Mouse (Mus musculus) MEL (cell line): ENCODE results near the gene Afap1l2. TPM values are rescaled to one million over a fixed set of nuclear protein-coding genes. Genes with fewer than 3 reads are reported as not detected.

Source experiments
- DNase-seq: peaks from one replicate; pipeline ENCODE4 v3.0.0; 2011; ENCODE audit warnings: low read depth, low spot score
- H3K27ac ChIP-seq: 2 replicates; pipeline ENCODE4 v1.5.1; 2012; ENCODE audit warnings: low read depth, mild to moderate bottlenecking, control low read depth, low read length, moderate library complexity; ENCODE audit not compliant: control insufficient read depth
- H3K27me3 ChIP-seq, 2 experiments: fragments of 150-350 bp in 1 of 2; sonication (generic) in 1 of 2; 2 replicates each; pipeline ENCODE4 v1.6.1; 2012; ENCODE audit warnings: low read length in 2 of 2, mild to moderate bottlenecking in 2 of 2, improper control_type of control experiment in 1 of 2, moderate library complexity in 1 of 2; ENCODE audit not compliant: insufficient read depth in 2 of 2, control insufficient read depth in 1 of 2
- H3K36me3 ChIP-seq, 2 experiments: 2 replicates each; pipeline ENCODE4 v1.6.1; 2012 to 2014; ENCODE audit warnings: low read length in 2 of 2, improper control_type of control experiment in 1 of 2, inconsistent platforms in 1 of 2, mild to moderate bottlenecking in 1 of 2; ENCODE audit not compliant: insufficient read depth in 2 of 2, control insufficient read depth in 1 of 2
- H3K4me1 ChIP-seq, 2 experiments: fragments of 150-350 bp in 1 of 2; sonication (generic) in 1 of 2; 2 replicates each; pipeline ENCODE4 v1.6.1; 2012; ENCODE audit warnings: low read length in 2 of 2, improper control_type of control experiment in 1 of 2, mild to moderate bottlenecking in 1 of 2; ENCODE audit not compliant: insufficient read depth in 2 of 2, control insufficient read depth in 1 of 2
- H3K4me3 ChIP-seq, 2 experiments: fragments of 150-350 bp in 1 of 2; sonication (generic) in 1 of 2; 2 replicates each; pipeline ENCODE4 v1.5.1; 2012; ENCODE audit warnings: low read depth in 2 of 2, low read length in 2 of 2, mild to moderate bottlenecking in 2 of 2, moderate library complexity in 2 of 2, control low read depth in 1 of 2, improper control_type of control experiment in 1 of 2; ENCODE audit not compliant: control insufficient read depth in 1 of 2, insufficient read depth in 1 of 2
- H3K79me2 ChIP-seq: 2 replicates; pipeline ENCODE4 v1.6.1; 2012; ENCODE audit warnings: mild to moderate bottlenecking, low read length, moderate library complexity; ENCODE audit not compliant: control insufficient read depth, poor library complexity, insufficient read depth
- H3K9ac ChIP-seq: 2 replicates; pipeline ENCODE4 v1.6.1; 2012; ENCODE audit warnings: low read depth, mild to moderate bottlenecking, control low read depth, low read length, moderate library complexity; ENCODE audit not compliant: control insufficient read depth, poor library complexity, severe bottlenecking
- H3K9me3 ChIP-seq: fragments of 150-350 bp; sonication (generic); replicated peaks from 2 replicates; pipeline ENCODE4 v1.6.1; 2012; ENCODE audit warnings: mild to moderate bottlenecking, low read length, improper control_type of control experiment, moderate library complexity; ENCODE audit not compliant: insufficient read depth
- CHD1 ChIP-seq: IDR thresholded peaks from 2 replicates; pipeline ENCODE4 v1.6.1; 2012; ENCODE audit warnings: low read depth, mild to moderate bottlenecking, inconsistent platforms, low read length, improper control_type of control experiment
- CTCF ChIP-seq, 3 experiments: IDR thresholded peaks in 2 of 3; conservative IDR thresholded peaks in 1 of 3; 2 replicates each; pipeline ENCODE4 v1.5.1; 2011 to 2012; ENCODE audit warnings: low read length in 3 of 3, low read depth in 2 of 3, mild to moderate bottlenecking in 2 of 3, improper control_type of control experiment in 1 of 3, inconsistent platforms in 1 of 3, mixed read lengths in 1 of 3, moderate library complexity in 1 of 3; ENCODE audit not compliant: control insufficient read depth in 1 of 3, insufficient read depth in 1 of 3, poor library complexity in 1 of 3, severe bottlenecking in 1 of 3
- E2F4 ChIP-seq: IDR thresholded peaks from 2 replicates; pipeline ENCODE4 v1.6.1; 2011; ENCODE audit warnings: low read depth, low read length, improper control_type of control experiment, borderline replicate concordance
- GABPA ChIP-seq: IDR thresholded peaks from 2 replicates; pipeline ENCODE4 v1.6.1; 2012; ENCODE audit warnings: low read depth, mild to moderate bottlenecking, inconsistent platforms, low read length, improper control_type of control experiment, moderate library complexity
- GATA1 ChIP-seq: IDR thresholded peaks from 2 replicates; pipeline ENCODE4 v1.6.1; 2011; ENCODE audit warnings: low read depth, low read length, improper control_type of control experiment
- JUND ChIP-seq: IDR thresholded peaks from 2 replicates; pipeline ENCODE4 v1.6.1; 2011; ENCODE audit warnings: low read depth, mild to moderate bottlenecking, improper control_type of control experiment, low read length
- KAT2A ChIP-seq: conservative IDR thresholded peaks from 2 replicates; pipeline ENCODE4 v1.6.1; 2012; ENCODE audit warnings: low read depth, low read length, improper control_type of control experiment, inconsistent platforms
- MAX ChIP-seq: IDR thresholded peaks from 2 replicates; pipeline ENCODE4 v1.6.1; 2011; ENCODE audit warnings: low read length, improper control_type of control experiment
- MEF2A ChIP-seq: IDR thresholded peaks from 2 replicates; pipeline ENCODE4 v1.6.1; 2014; ENCODE audit warnings: low read depth, mild to moderate bottlenecking, inconsistent platforms, low read length, improper control_type of control experiment; ENCODE audit not compliant: poor library complexity, insufficient replicate concordance, severe bottlenecking; ENCODE audit errors: extremely low read depth
- MXI1 ChIP-seq: IDR thresholded peaks from 2 replicates; pipeline ENCODE4 v1.6.1; 2011; ENCODE audit warnings: mild to moderate bottlenecking, low read depth, low read length, improper control_type of control experiment
- MYB ChIP-seq: IDR thresholded peaks from 2 replicates; pipeline ENCODE4 v1.6.1; 2011; ENCODE audit warnings: mild to moderate bottlenecking, low read depth, low read length, improper control_type of control experiment
- NRF1 ChIP-seq: IDR thresholded peaks from 2 replicates; pipeline ENCODE4 v1.6.1; 2014; ENCODE audit warnings: low read depth, mild to moderate bottlenecking, inconsistent platforms, low read length, improper control_type of control experiment, moderate library complexity; ENCODE audit not compliant: poor library complexity, insufficient read depth, severe bottlenecking
- RAD21 ChIP-seq: IDR thresholded peaks from 2 replicates; pipeline ENCODE4 v1.6.1; 2011; ENCODE audit warnings: mild to moderate bottlenecking, low read depth, low read length, improper control_type of control experiment
- SIN3A ChIP-seq: IDR thresholded peaks from 2 replicates; pipeline ENCODE4 v1.6.1; 2012; ENCODE audit warnings: low read length, improper control_type of control experiment, inconsistent platforms
- SMC3 ChIP-seq: IDR thresholded peaks from 2 replicates; pipeline ENCODE4 v1.6.1; 2011; ENCODE audit warnings: low read depth, low read length, improper control_type of control experiment
- TAL1 ChIP-seq: IDR thresholded peaks from 2 replicates; pipeline ENCODE4 v1.6.1; 2012; ENCODE audit warnings: mild to moderate bottlenecking, inconsistent platforms, low read length, moderate library complexity, mixed read lengths
- TCF12 ChIP-seq: IDR thresholded peaks from 2 replicates; pipeline ENCODE4 v1.6.1; 2014; ENCODE audit warnings: low read depth, mild to moderate bottlenecking, inconsistent platforms, low read length, improper control_type of control experiment, moderate library complexity
- USF2 ChIP-seq, 2 experiments: IDR thresholded peaks; 2 replicates each; pipeline ENCODE4 v1.6.1; 2011 to 2012; ENCODE audit warnings: improper control_type of control experiment in 2 of 2, low read length in 2 of 2, borderline replicate concordance in 1 of 2, inconsistent platforms in 1 of 2, low read depth in 1 of 2, mild to moderate bottlenecking in 1 of 2; ENCODE audit not compliant: insufficient read depth in 1 of 2
- ZC3H11A ChIP-seq: IDR thresholded peaks from 2 replicates; pipeline ENCODE4 v1.6.1; 2012; ENCODE audit warnings: low read depth, mild to moderate bottlenecking, inconsistent platforms, low read length, improper control_type of control experiment
- ZKSCAN1 ChIP-seq: IDR thresholded peaks from 2 replicates; pipeline ENCODE4 v1.6.1; 2012; ENCODE audit warnings: low read depth, mild to moderate bottlenecking, inconsistent platforms, low read length, improper control_type of control experiment, moderate library complexity
- ZMIZ1 ChIP-seq: IDR thresholded peaks from 2 replicates; pipeline ENCODE4 v1.6.1; 2012; ENCODE audit warnings: low read depth, mild to moderate bottlenecking, inconsistent platforms, low read length, improper control_type of control experiment, moderate library complexity
- ZNF384 ChIP-seq: IDR thresholded peaks from 2 replicates; pipeline ENCODE4 v1.6.1; 2012; ENCODE audit warnings: low read depth, mild to moderate bottlenecking, inconsistent platforms, low read length, improper control_type of control experiment
- polyA plus RNA-seq, 2 experiments: library from polyadenylated mRNA; stranded (reverse) in 1 of 2; unstranded in 1 of 2; fragments of >175 nt in 1 of 2; fragments of >200 nt in 1 of 2; gene quantifications; 2 replicates each; pipeline versions ENCODE4 v1.2.1 to v1.2.4; 2012; ENCODE audit warnings: low replicate concordance in 2 of 2, low read depth in 1 of 2; ENCODE audit not compliant: insufficient read length in 2 of 2, insufficient read depth in 1 of 2, missing spikeins in 1 of 2
- total RNA-seq: library from RNA; depleted of rRNA; stranded (reverse); fragments of 300-350 nt; gene quantifications from 2 replicates; pipeline ENCODE4 v1.2.3, GENCODE M21; 2012

Afap1l2 gene
- total and polyA plus RNA-seq, 3 experiments, result not detected

GRCm38 (mm10) chr19:56936253-56936652 lies 71.8 kb downstream of the Afap1l2 start:
- no peak for TF ChIP-seq JUND
- TF ChIP-seq E2F4, result no peak
- TF ChIP-seq ZKSCAN1, result no peak
- no peak for TF ChIP-seq ZNF384
- no peak for TF ChIP-seq KAT2A
- no peak for TF ChIP-seq GATA1
- TF ChIP-seq TCF12, result no peak
- TF ChIP-seq GABPA, result no peak
- TF ChIP-seq MYB, result no peak
- TF ChIP-seq MXI1, result no peak
- no peak for TF ChIP-seq USF2 (IDR thresholded peaks at IDR 0.05; ENCODE audit: borderline replicate concordance in 1 of 2, insufficient read depth in 1 of 2, low read depth in 1 of 2, low read length in 2 of 2)
- no peak for TF ChIP-seq MEF2A
- TF ChIP-seq NRF1, result no peak
- TF ChIP-seq MAX, result no peak
- TF ChIP-seq SIN3A, result no peak
- TF ChIP-seq ZMIZ1, result no peak
- no peak for TF ChIP-seq TAL1
- TF ChIP-seq, all 39 proteins: peak for 0
- H3K4me3 ChIP-seq, result no peak overlapping the region
- H3K27ac ChIP-seq, result no peak overlapping the region
- no peaks in the 10 kb centered on the region for H3K79me2 ChIP-seq
- no peak for DNase-seq
- H3K27me3 ChIP-seq, result no peaks in the 10 kb centered on the region
- no peaks in the 10 kb centered on the region for H3K36me3 ChIP-seq
- H3K4me1 ChIP-seq, result no peaks in the 10 kb centered on the region
- H3K9me3 ChIP-seq, result no peaks in the 10 kb centered on the region
- no peak overlapping the region for H3K9ac ChIP-seq

DNA sequence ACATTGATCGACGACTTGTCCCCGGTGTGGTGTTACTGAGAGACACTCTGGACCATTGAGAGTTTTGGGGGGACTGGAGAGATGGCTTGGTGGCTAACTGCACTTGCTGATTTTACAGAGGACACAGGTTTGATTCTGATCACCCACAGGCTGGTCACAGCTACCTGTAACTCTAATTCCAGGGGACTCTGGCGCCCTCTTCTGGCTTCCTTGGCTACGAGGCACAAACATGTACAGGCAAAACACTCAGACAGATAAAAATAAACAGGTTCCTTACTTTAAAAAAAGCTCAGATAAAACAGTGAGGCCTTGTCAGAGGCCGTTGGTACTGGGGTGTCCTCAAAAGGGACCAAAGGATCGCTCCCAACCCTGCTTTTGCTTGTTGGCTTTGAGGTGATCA lies 72.3 kb downstream of the Afap1l2 start:
- TF ChIP-seq ZC3H11A, result no peak
- TF ChIP-seq RAD21, result peak; percentile 33
- no peak for TF ChIP-seq MYB
- TF ChIP-seq CTCF (IDR thresholded peaks at IDR 0.05 in 2 of 3, conservative IDR thresholded peaks at IDR 0.05 in 1 of 3; ENCODE audit: control insufficient read depth in 1 of 3, insufficient read depth in 1 of 3, low read depth in 2 of 3, low read length in 3 of 3, poor library complexity in 1 of 3, severe bottlenecking in 1 of 3), result peak; percentile 33 to 48 (median 35); a peak in 4 of 6 replicates
- no peak for TF ChIP-seq NRF1
- TF ChIP-seq ZNF384, result no peak
- TF ChIP-seq CHD1, result no peak
- no peak for TF ChIP-seq SIN3A
- TF ChIP-seq SMC3, result 0 out of 2 replicates have a peak, but pooled peaks have one; percentile 32
- TF ChIP-seq, all 39 proteins: peak for 3
- H3K27me3 ChIP-seq, result no peaks in the 10 kb centered on the region
- no peak overlapping the region for H3K4me3 ChIP-seq
- no peaks in the 10 kb centered on the region for H3K4me1 ChIP-seq
- H3K79me2 ChIP-seq, result no peaks in the 10 kb centered on the region
- H3K9ac ChIP-seq, result no peak overlapping the region
- peak; percentile 8 for DNase-seq
- no peak overlapping the region for H3K27ac ChIP-seq
- no peaks in the 10 kb centered on the region for H3K36me3 ChIP-seq
- H3K9me3 ChIP-seq, result no peaks in the 10 kb centered on the region
